ENCODE assay signal across 10 mouse cellular contexts in genomic region chr8:83793491-83794238, GRCm38 (mm10). TPM values are rescaled to one million over a fixed set of nuclear protein-coding genes. Genes with fewer than 3 reads are reported as not detected.
DNase-seq lines count a peak whose midpoint lies in the region; ATAC-seq and TF ChIP-seq lines count a peak whose summit lies in the region.
"Had no signal": no experiment of that assay in that cellular context is flagged by ENCODE, and none has a peak within 500 bp of the region (broad histone marks: within the 10 kb centered on the region; RNA-seq: fewer than 3 reads in every experiment).

No protein-coding gene starts in this region.

- H3K27me3 ChIP-seq in hindbrain, embryonic 13.5 days, result no peaks in the 10 kb centered on the region
- no peaks in the 10 kb centered on the region for H3K27me3 ChIP-seq in hindbrain, embryonic 10.5 days (ENCODE audit: insufficient read depth, poor library complexity, severe bottlenecking)
- H3K27me3 ChIP-seq: lung, embryonic 15.5 days; midbrain, embryonic 13.5 days had no signal

- H3K36me3 ChIP-seq in hindbrain, embryonic 13.5 days, result no peaks in the 10 kb centered on the region
- H3K36me3 ChIP-seq in hindbrain, embryonic 10.5 days, result no peaks in the 10 kb centered on the region
- H3K36me3 ChIP-seq: lung, embryonic 15.5 days; midbrain, embryonic 13.5 days had no signal

- no peak overlapping the region for H3K4me3 ChIP-seq in hindbrain, embryonic 13.5 days
- no peak overlapping the region for H3K4me3 ChIP-seq in hindbrain, embryonic 10.5 days
- H3K4me3 ChIP-seq: lung, embryonic 15.5 days; midbrain, embryonic 13.5 days had no signal

- 64% methylated on average over 16 of the region's 16 CpGs for WGBS in hindbrain, embryonic 13.5 days
- WGBS in hindbrain, embryonic 10.5 days, result 79% methylated on average over 16 of the region's 16 CpGs

- TF ChIP-seq CTCF in brain, embryonic 14.5 days (IDR thresholded peaks at IDR 0.05; ENCODE audit: borderline replicate concordance, extremely low read depth, insufficient read depth, insufficient read length), result no peak

- H3K9me3 ChIP-seq in hindbrain, embryonic 13.5 days, result peaks cover 3% of the 10 kb centered on the region; the same call in 1 of the 2 replicates
- no peaks in the 10 kb centered on the region for H3K9me3 ChIP-seq in hindbrain, embryonic 10.5 days
- H3K9me3 ChIP-seq: lung, embryonic 15.5 days; midbrain, embryonic 13.5 days had no signal

- no peak for DNase-seq in hindbrain, embryonic 10.5 days (ENCODE audit: low spot score)
- peak; percentile 73 for DNase-seq in brain, embryonic 14.5 days (ENCODE audit: low read depth)
- DNase-seq in layer of hippocampus, postnatal 10 days (ENCODE audit: low spot score in 2 of 2), result peak; percentile 43 to 52
- DNase-seq in right cerebral cortex, adult 2 months (ENCODE audit: low spot score in 2 of 2), result peak; percentile 33 to 52
- DNase-seq in B cell, adult 2 months, result no peak
- no peak for DNase-seq in kidney, postnatal 36 days
- DNase-seq: thymus, adult 2 months had no signal

- ATAC-seq in hindbrain, embryonic 13.5 days (ENCODE audit: low FRiP score), result peak; percentile 39; the same call in 1 of the 2 replicates
- ATAC-seq: midbrain, embryonic 13.5 days had no signal

- peak overlapping the region; percentile 52 for H3K27ac ChIP-seq in hindbrain, embryonic 13.5 days
- H3K27ac ChIP-seq in hindbrain, embryonic 10.5 days, result no peak overlapping the region
- H3K27ac ChIP-seq: lung, embryonic 15.5 days; midbrain, embryonic 13.5 days had no signal

- no peak for TF ChIP-seq POLR2A in brain, embryonic 14.5 days (IDR thresholded peaks at IDR 0.05; ENCODE audit: borderline replicate concordance, extremely low read depth, insufficient read depth, insufficient read length, poor library complexity, severe bottlenecking)

- no peak overlapping the region for H3K9ac ChIP-seq in hindbrain, embryonic 13.5 days
- H3K9ac ChIP-seq: lung, embryonic 15.5 days; midbrain, embryonic 13.5 days had no signal

- peaks cover 8% of the 10 kb centered on the region; the same call in 1 of the 2 replicates for H3K4me1 ChIP-seq in hindbrain, embryonic 13.5 days (replicated peaks)
- H3K4me1 ChIP-seq in hindbrain, embryonic 10.5 days (replicated peaks), result no peaks in the 10 kb centered on the region
- H3K4me1 ChIP-seq: lung, embryonic 15.5 days; midbrain, embryonic 13.5 days had no signal

- no peak overlapping the region for H3K4me2 ChIP-seq in hindbrain, embryonic 13.5 days
- H3K4me2 ChIP-seq: lung, embryonic 15.5 days; midbrain, embryonic 13.5 days had no signal

RNA-seq across cellular contexts. Expression of gene Adgre5, which starts 52.5 kb away (rescaled TPM):
- 12.3 and 13.0 TPM in 2 replicates for polyA plus RNA-seq in hindbrain, embryonic 13.5 days (2015; fragmentation: Nextera tagmentation; extraction: Ambion mirVana)
- 6.9 and 9.3 TPM in 2 replicates for polyA plus RNA-seq in hindbrain, embryonic 10.5 days (2016; fragmentation: Nextera tagmentation; extraction: Ambion mirVana)
- 16.0 and 21.3 TPM in 2 replicates for polyA plus RNA-seq in brain, embryonic 14.5 days (2012; rRNA removed)
- total RNA-seq in layer of hippocampus, postnatal 10 days (2021), result 10 to 100 TPM; 11.5 to 13.7 TPM

Comparison
In these comparisons a context has a peak if more than half of its experiments do, and no peak if none do; other contexts are left out.
1. DNase-seq: peak in brain, embryonic 14.5 days (single experiment), layer of hippocampus, postnatal 10 days (2 of 2) and right cerebral cortex, adult 2 months (2 of 2); none in hindbrain, embryonic 10.5 days (single experiment), B cell, adult 2 months (0 of 2) and kidney, postnatal 36 days (0 of 2).